Mouse (Mus musculus) subcutaneous adipose tissue, adult 2 months (tissue): ENCODE results near the gene Ccdc114. TPM values are rescaled to one million over a fixed set of nuclear protein-coding genes. Genes with fewer than 3 reads are reported as not detected.

Experiments
- polyA plus RNA-seq: library from polyadenylated mRNA; depleted of rRNA; stranded (reverse); fragments of >200 nt; gene quantifications from 2 replicates; pipeline ENCODE4 v1.2.3, GENCODE M21; 2012; ENCODE audit warnings: low replicate concordance; rRNA removed

Ccdc114 gene
- 4.2 and 9.5 TPM in 2 replicates for polyA plus RNA-seq

DNA sequence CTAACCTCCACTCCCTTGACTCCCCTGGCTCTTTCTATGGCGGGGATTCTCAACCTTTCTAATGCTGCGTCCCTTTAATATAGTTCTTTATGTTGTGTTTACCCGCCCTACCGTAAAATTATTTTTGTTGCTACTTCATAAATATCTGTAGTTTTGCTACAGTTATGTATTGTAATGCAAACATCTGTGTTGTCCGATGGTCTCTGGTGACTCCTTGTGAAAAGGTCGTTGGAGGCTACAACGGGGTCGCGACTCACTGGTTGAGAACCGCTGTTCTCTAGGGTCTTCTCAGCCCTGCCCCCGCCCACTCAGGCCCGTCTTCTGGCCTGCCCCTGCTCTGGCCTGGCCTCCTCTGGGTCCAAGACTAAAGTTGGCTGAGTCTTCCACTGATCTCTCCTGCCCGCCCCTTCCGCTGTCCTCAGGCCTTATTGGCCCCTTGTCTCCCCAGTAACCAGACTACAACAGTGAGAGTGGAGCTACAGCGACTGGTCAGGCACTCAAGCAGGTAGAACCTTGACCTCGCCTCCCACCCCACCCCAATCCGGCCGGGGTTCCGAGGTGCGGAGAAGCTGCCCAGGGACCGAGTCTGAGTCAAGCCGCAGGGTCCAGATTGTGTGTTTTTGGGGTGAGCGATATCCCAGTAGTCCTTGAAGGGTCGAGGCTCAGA lies at the start of gene Ccdc114:
TSS of gene Ccdc114 (plus strand) at position 311 of the 667 bp plus-strand sequence.

DNA sequence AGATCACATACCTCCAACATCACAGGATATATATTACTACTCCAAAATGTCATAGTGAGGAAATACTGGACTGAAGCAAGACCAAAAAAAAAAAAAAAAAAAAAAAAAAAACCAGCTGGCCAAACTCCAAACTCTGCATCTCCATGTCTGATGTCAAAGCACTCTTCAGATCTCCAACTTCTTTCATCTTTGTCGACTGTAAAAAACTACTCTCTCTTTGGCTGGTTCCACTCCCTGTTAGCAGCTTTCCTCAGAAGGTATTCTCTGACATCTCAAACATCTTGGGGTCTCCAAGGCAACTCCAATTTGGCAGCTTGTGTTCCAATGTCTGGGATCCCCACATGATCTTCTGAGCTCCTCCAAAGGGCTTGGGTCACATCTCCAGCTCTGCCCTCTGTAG lies 45.6 kb upstream of the Ccdc114 start, which contains the start of gene Grin2d:
TSS of gene Grin2d (minus strand) at position 101 of the 400 bp plus-strand sequence.

DNA sequence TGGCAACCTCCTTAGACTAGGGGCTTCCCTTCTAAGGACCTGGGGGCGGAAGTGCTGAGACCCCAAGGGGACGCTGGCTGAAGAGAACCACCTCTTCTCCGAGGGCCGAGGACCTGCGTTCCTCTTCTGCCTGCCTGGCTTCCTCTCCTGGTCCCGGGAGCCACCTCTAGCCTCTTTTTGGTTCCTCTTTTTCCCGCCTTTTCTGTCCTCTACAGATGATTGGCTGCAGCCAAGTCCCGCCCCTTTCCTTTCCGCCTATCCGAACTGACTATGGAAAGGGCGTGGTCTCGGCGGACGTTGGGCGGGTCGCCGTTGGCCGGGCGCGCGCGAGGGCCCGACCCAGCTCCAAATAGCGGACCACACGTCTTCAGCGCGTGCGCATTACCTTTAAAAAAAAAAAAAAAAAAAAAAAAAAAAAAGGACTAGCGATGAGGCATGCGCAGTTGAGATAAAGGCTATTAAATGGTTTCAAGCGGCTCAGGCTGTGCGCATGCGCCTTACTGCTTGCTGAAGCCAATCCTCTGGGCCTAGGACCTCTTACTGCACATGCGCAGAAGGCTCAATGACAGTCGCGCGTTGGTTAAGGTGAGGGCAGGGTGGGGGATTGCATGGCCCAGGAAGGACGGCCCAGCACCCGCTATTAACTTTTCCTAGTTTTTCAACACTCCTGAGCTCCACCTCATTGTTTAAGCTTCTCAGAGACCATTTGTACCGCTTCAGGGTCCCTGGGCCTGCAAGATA lies 27.2 kb upstream of the Ccdc114 start, which contains the start of the genes Syngr4 and Tmem143:
TSS of gene Syngr4 (minus strand) at position 198 of the 741 bp plus-strand sequence.
TSS of gene Tmem143 (plus strand) at position 425 of the 741 bp plus-strand sequence.

DNA sequence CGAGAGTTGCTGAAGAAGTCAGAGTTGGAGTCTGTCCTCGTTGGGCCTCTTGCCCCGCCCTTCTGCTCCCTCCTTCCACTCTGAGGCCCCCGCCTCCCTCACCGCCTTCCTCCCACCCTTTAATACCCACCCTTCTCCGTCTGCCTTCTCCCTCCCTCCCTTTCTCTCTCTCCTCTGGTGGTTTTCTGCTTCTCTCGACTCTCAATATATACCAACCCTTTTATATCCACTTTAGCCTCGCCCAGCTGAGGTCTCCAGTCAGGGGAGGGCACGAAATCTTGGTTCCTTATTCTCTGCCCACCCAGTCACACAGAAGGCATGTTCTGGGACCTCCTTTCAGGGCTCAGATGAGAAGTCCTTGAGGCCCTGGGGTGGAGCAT lies 2.6 kb upstream of the Ccdc114 start, which contains the start of gene Emp3:
TSS of gene Emp3 (minus strand) at position 163 of the 380 bp plus-strand sequence.

Other genes with a start within 250 kb of the Ccdc114 start
- not detected in 2 replicates for gene Ntn5, start 240.1 kb upstream of the Ccdc114 start, polyA plus RNA-seq
- 0.23 and 0.30 TPM in 2 replicates for gene Sec1, start 229.7 kb upstream of the Ccdc114 start, polyA plus RNA-seq
- gene Car11, start 224.2 kb upstream of the Ccdc114 start, polyA plus RNA-seq: 17.8 and 42.8 TPM in 2 replicates
- 63.6 and 77.9 TPM in 2 replicates for gene Dbp, start 219.0 kb upstream of the Ccdc114 start, polyA plus RNA-seq
- 753 and 1,942 TPM in 2 replicates for gene Rpl18, start 208.6 kb upstream of the Ccdc114 start, polyA plus RNA-seq
- gene Sphk2, start 206.1 kb upstream of the Ccdc114 start, polyA plus RNA-seq: 36.9 and 48.7 TPM in 2 replicates
- 0.42 and 0.51 TPM in 2 replicates for gene Fam83e, start 202.9 kb upstream of the Ccdc114 start, polyA plus RNA-seq
- gene Spaca4, start 198.3 kb upstream of the Ccdc114 start, polyA plus RNA-seq: not detected in 2 replicates
- gene Lmtk3, start 140.3 kb upstream of the Ccdc114 start, polyA plus RNA-seq: 0.63 and 25.3 TPM in 2 replicates
- gene Sult2b1, start 139.4 kb upstream of the Ccdc114 start, polyA plus RNA-seq: 0.23 and 2.8 TPM in 2 replicates
- gene Cyth2, start 109.5 kb upstream of the Ccdc114 start, polyA plus RNA-seq: 51.8 and 57.9 TPM in 2 replicates
- 4.8 and 23.1 TPM in 2 replicates for gene Kcnj14, start 99.3 kb upstream of the Ccdc114 start, polyA plus RNA-seq
- 14.7 and 32.7 TPM in 2 replicates for gene Grwd1, start 93.1 kb upstream of the Ccdc114 start, polyA plus RNA-seq
- gene Kdelr1, start 51.3 kb upstream of the Ccdc114 start, polyA plus RNA-seq: 371 and 393 TPM in 2 replicates
- gene Grin2d, start 45.7 kb upstream of the Ccdc114 start, polyA plus RNA-seq: 1.1 and 6.1 TPM in 2 replicates
- 0.19 TPM in 1 of 2 replicates, not detected in the other for gene Syngr4, start 27.4 kb upstream of the Ccdc114 start, polyA plus RNA-seq
- gene Tmem143, start 27.1 kb upstream of the Ccdc114 start, polyA plus RNA-seq: 85.1 and 137 TPM in 2 replicates
- gene Emp3, start 2.7 kb upstream of the Ccdc114 start, polyA plus RNA-seq: 179 and 360 TPM in 2 replicates
- gene Abcc6, start 106.2 kb downstream of the Ccdc114 start, polyA plus RNA-seq: 0.23 and 0.82 TPM in 2 replicates
- 64.3 and 77.7 TPM in 2 replicates for gene Nomo1, start 109.6 kb downstream of the Ccdc114 start, polyA plus RNA-seq
- gene Kcnj11, start 176.7 kb downstream of the Ccdc114 start, polyA plus RNA-seq: 0.24 and 0.47 TPM in 2 replicates